Mouse (Mus musculus): ENCODE measurements around the gene Scarf1. TPM values are rescaled to one million over a fixed set of nuclear protein-coding genes. Genes with fewer than 3 reads are reported as not detected.

Gene Scarf1
- total RNA-seq (2022): 1 to 10 TPM; 1.6 to 2.8 (median 2.1) TPM

GRCm38 (mm10) chr11:75513336-75513735 lies at the start of gene Scarf1:
Gene Scarf1, plus strand, starts transcription at chr11:75513540.
- DNase-seq (ENCODE audit: low spot score in 2 of 2): peak in 1 of 2 experiments; percentile 43

GRCm38 (mm10) chr11:75463624-75464023 lies 49.7 kb upstream of the Scarf1 start:
- DNase-seq (ENCODE audit: low spot score in 2 of 2): no peak

- no peak for DNase-seq (ENCODE audit: low spot score in 2 of 2)
Measured at GRCm38 (mm10) chr11:75464417-75464816, 48.9 kb upstream of the Scarf1 start.

GRCm38 (mm10) chr11:75465051-75465450 lies 48.3 kb upstream of the Scarf1 start:
- DNase-seq (ENCODE audit: low spot score in 2 of 2): no peak

- no peak for DNase-seq (ENCODE audit: low spot score in 2 of 2)
Measured at GRCm38 (mm10) chr11:75466731-75467505, 46.4 kb upstream of the Scarf1 start.

- peak; percentile 51 to 67 for DNase-seq (ENCODE audit: low spot score in 2 of 2)
Measured at GRCm38 (mm10) chr11:75467512-75468215, 45.7 kb upstream of the Scarf1 start.

GRCm38 (mm10) chr11:75468410-75468809 lies 44.9 kb upstream of the Scarf1 start:
- no peak for DNase-seq (ENCODE audit: low spot score in 2 of 2)

- no peak for DNase-seq (ENCODE audit: low spot score in 2 of 2)
Measured at GRCm38 (mm10) chr11:75469261-75469660, 44.1 kb upstream of the Scarf1 start.

GRCm38 (mm10) chr11:75470675-75471074 lies 42.7 kb upstream of the Scarf1 start:
- DNase-seq (ENCODE audit: low spot score in 2 of 2): no peak

- DNase-seq (ENCODE audit: low spot score in 2 of 2): no peak
Measured at GRCm38 (mm10) chr11:75472469-75473081, 40.8 kb upstream of the Scarf1 start.

- DNase-seq (ENCODE audit: low spot score in 2 of 2): no peak
Measured at GRCm38 (mm10) chr11:75473376-75473775, 40.0 kb upstream of the Scarf1 start.

- no peak for DNase-seq (ENCODE audit: low spot score in 2 of 2)
Measured at GRCm38 (mm10) chr11:75486192-75486591, 27.1 kb upstream of the Scarf1 start.

- DNase-seq (ENCODE audit: low spot score in 2 of 2): peak; percentile 95 to 97
Measured at GRCm38 (mm10) chr11:75486601-75487285, 26.6 kb upstream of the Scarf1 start, which contains the start of gene Prpf8. Gene Prpf8, plus strand, starts transcription at chr11:75486816.

GRCm38 (mm10) chr11:75487496-75487895 lies 25.8 kb upstream of the Scarf1 start:
- no peak for DNase-seq (ENCODE audit: low spot score in 2 of 2)

GRCm38 (mm10) chr11:75494296-75495049 lies 18.9 kb upstream of the Scarf1 start:
- no peak for DNase-seq (ENCODE audit: low spot score in 2 of 2)

GRCm38 (mm10) chr11:75498126-75498525 lies 15.2 kb upstream of the Scarf1 start:
- no peak for DNase-seq (ENCODE audit: low spot score in 2 of 2)

GRCm38 (mm10) chr11:75508162-75508561 lies 5.2 kb upstream of the Scarf1 start:
- DNase-seq (ENCODE audit: low spot score in 2 of 2): no peak

GRCm38 (mm10) chr11:75508904-75509303 lies 4.4 kb upstream of the Scarf1 start:
- DNase-seq (ENCODE audit: low spot score in 2 of 2): no peak

GRCm38 (mm10) chr11:75509741-75510626 lies 3.4 kb upstream of the Scarf1 start, which contains the start of gene Rilp:
Gene Rilp, plus strand, starts transcription at chr11:75510094.
- peak; percentile 83 to 89 for DNase-seq (ENCODE audit: low spot score in 2 of 2)

- DNase-seq (ENCODE audit: low spot score in 2 of 2): peak; percentile 95
Measured at GRCm38 (mm10) chr11:75510627-75510993, 2.7 kb upstream of the Scarf1 start.
